Mouse (Mus musculus): ENCODE measurements at regions not wholly inside any gene's neighbourhood (a gene's known extent, or its start where the extent isn't known, plus 50 kb on each side); places are given as distances from the start of the nearest gene placed in this dataset.

- TF ChIP-seq CTCF (IDR thresholded peaks at IDR 0.05): no peak
- H3K36me3 ChIP-seq (ENCODE audit: insufficient read depth, low read length): no peaks in the 10 kb centered on the region
- no peak overlapping the region for H3K9ac ChIP-seq (replicated peaks; ENCODE audit: low read length, poor library complexity, severe bottlenecking)
- H3K27ac ChIP-seq (ENCODE audit: low read depth, low read length): no peak overlapping the region
- ATAC-seq (ENCODE audit: low FRiP score) (no peak), DNase-seq (ENCODE audit: low spot score) (no peak)
- no peak overlapping the region for H3K4me3 ChIP-seq (ENCODE audit: low read depth, low read length)
- no peak overlapping the region for H3K4me2 ChIP-seq (ENCODE audit: low read depth, low read length, poor library complexity, severe bottlenecking)
- no peaks in the 10 kb centered on the region for H3K9me3 ChIP-seq (ENCODE audit: low read length)
- WGBS: 82% methylated on average over 2 of the region's 2 CpGs
- H3K4me1 ChIP-seq (ENCODE audit: insufficient read depth, low read length): no peaks in the 10 kb centered on the region
- H3K27me3 ChIP-seq (ENCODE audit: insufficient read depth, low read length): no peaks in the 10 kb centered on the region
Observed at GRCm38 (mm10) chr13:15026601-15027000, 396.6 kb downstream of the AW209491 start.

GRCm38 (mm10) chr13:15052667-15053375 lies 410.2 kb upstream of the Gli3 start:
- Histone ChIP-seq H3K9ac (replicated peaks; ENCODE audit: low read length, poor library complexity, severe bottlenecking) (no peak overlapping the region), H3K9me3 (ENCODE audit: low read length) (no peaks in the 10 kb centered on the region), H3K27me3 (ENCODE audit: insufficient read depth, low read length) (no peaks in the 10 kb centered on the region), H3K36me3 (ENCODE audit: insufficient read depth, low read length) (no peaks in the 10 kb centered on the region), H3K4me2 (ENCODE audit: low read depth, low read length, poor library complexity, severe bottlenecking) (no peak overlapping the region), H3K4me1 (ENCODE audit: insufficient read depth, low read length) (no peaks in the 10 kb centered on the region), H3K4me3 (ENCODE audit: low read depth, low read length) (no peak overlapping the region), H3K27ac (ENCODE audit: low read depth, low read length) (no peak overlapping the region)
- ATAC-seq (ENCODE audit: low FRiP score) (peak; percentile 64; the same call in 1 of the 2 replicates), DNase-seq (ENCODE audit: low spot score) (peak; percentile 44)
- no peak for TF ChIP-seq CTCF (IDR thresholded peaks at IDR 0.05)
- WGBS: 40% methylated on average over 4 of the region's 4 CpGs

- Histone ChIP-seq H3K4me3 (ENCODE audit: low read depth, low read length) (no peak overlapping the region), H3K4me1 (ENCODE audit: insufficient read depth, low read length) (no peaks in the 10 kb centered on the region), H3K4me2 (ENCODE audit: low read depth, low read length, poor library complexity, severe bottlenecking) (no peak overlapping the region), H3K27ac (ENCODE audit: low read depth, low read length) (no peak overlapping the region), H3K36me3 (ENCODE audit: insufficient read depth, low read length) (no peaks in the 10 kb centered on the region), H3K9me3 (ENCODE audit: low read length) (no peaks in the 10 kb centered on the region), H3K9ac (replicated peaks; ENCODE audit: low read length, poor library complexity, severe bottlenecking) (no peak overlapping the region), H3K27me3 (ENCODE audit: insufficient read depth, low read length) (no peaks in the 10 kb centered on the region)
- WGBS: 91% methylated on average over 3 of the region's 3 CpGs
- ATAC-seq (ENCODE audit: low FRiP score) (no peak), DNase-seq (ENCODE audit: low spot score) (no peak)
- TF ChIP-seq CTCF (IDR thresholded peaks at IDR 0.05): no peak
Observed at GRCm38 (mm10) chr13:15054705-15055104, 408.3 kb upstream of the Gli3 start.

- 0 out of 2 replicates have a peak, but pooled peaks cover 4% of the 10 kb centered on the region for H3K9me3 ChIP-seq (ENCODE audit: low read length)
- WGBS: 82% methylated on average over 2 of the region's 2 CpGs
- no peak overlapping the region for H3K4me3 ChIP-seq (ENCODE audit: low read depth, low read length)
- no peaks in the 10 kb centered on the region for H3K36me3 ChIP-seq (ENCODE audit: insufficient read depth, low read length)
- TF ChIP-seq CTCF (IDR thresholded peaks at IDR 0.05): no peak
- ATAC-seq (ENCODE audit: low FRiP score): no peak
- no peak overlapping the region for H3K4me2 ChIP-seq (ENCODE audit: low read depth, low read length, poor library complexity, severe bottlenecking)
- H3K4me1 ChIP-seq (ENCODE audit: insufficient read depth, low read length): no peaks in the 10 kb centered on the region
- H3K9ac ChIP-seq (replicated peaks; ENCODE audit: low read length, poor library complexity, severe bottlenecking): no peak overlapping the region
- H3K27ac ChIP-seq (ENCODE audit: low read depth, low read length): no peak overlapping the region
- DNase-seq (ENCODE audit: low spot score): peak; percentile 60
- H3K27me3 ChIP-seq (ENCODE audit: insufficient read depth, low read length): no peaks in the 10 kb centered on the region
Observed at GRCm38 (mm10) chr13:15078635-15079094, 384.4 kb upstream of the Gli3 start.

- DNase-seq (ENCODE audit: low spot score) (peak; percentile 51), ATAC-seq (ENCODE audit: low FRiP score) (no peak)
- no peaks in the 10 kb centered on the region for H3K36me3 ChIP-seq (ENCODE audit: insufficient read depth, low read length)
- no peak overlapping the region for H3K27ac ChIP-seq (ENCODE audit: low read depth, low read length)
- no peaks in the 10 kb centered on the region for H3K27me3 ChIP-seq (ENCODE audit: insufficient read depth, low read length)
- no peak overlapping the region for H3K9ac ChIP-seq (replicated peaks; ENCODE audit: low read length, poor library complexity, severe bottlenecking)
- no peak overlapping the region for H3K4me2 ChIP-seq (ENCODE audit: low read depth, low read length, poor library complexity, severe bottlenecking)
- no peak overlapping the region for H3K4me3 ChIP-seq (ENCODE audit: low read depth, low read length)
- TF ChIP-seq CTCF (IDR thresholded peaks at IDR 0.05): no peak
- no peaks in the 10 kb centered on the region for H3K4me1 ChIP-seq (ENCODE audit: insufficient read depth, low read length)
- H3K9me3 ChIP-seq (ENCODE audit: low read length): 0 out of 2 replicates have a peak, but pooled peaks cover 4% of the 10 kb centered on the region
Observed at GRCm38 (mm10) chr13:15079148-15079547, 383.9 kb upstream of the Gli3 start.

GRCm38 (mm10) chr13:15082255-15082932 lies 380.6 kb upstream of the Gli3 start:
- no peak for TF ChIP-seq CTCF (IDR thresholded peaks at IDR 0.05)
- WGBS: 91% methylated on average over 2 of the region's 2 CpGs
- DNase-seq (ENCODE audit: low spot score): no peak

More at GRCm38 (mm10) chr13:15082255-15082932, 380.6 kb upstream of the Gli3 start:
- H3K9me3 ChIP-seq (ENCODE audit: low read length): 0 out of 2 replicates have a peak, but pooled peaks cover 4% of the 10 kb centered on the region
- H3K4me2 ChIP-seq (ENCODE audit: low read depth, low read length, poor library complexity, severe bottlenecking): no peak overlapping the region
- no peaks in the 10 kb centered on the region for H3K27me3 ChIP-seq (ENCODE audit: insufficient read depth, low read length)
- no peaks in the 10 kb centered on the region for H3K36me3 ChIP-seq (ENCODE audit: insufficient read depth, low read length)
- H3K4me3 ChIP-seq (ENCODE audit: low read depth, low read length): no peak overlapping the region
- ATAC-seq (ENCODE audit: low FRiP score): no peak
- no peaks in the 10 kb centered on the region for H3K4me1 ChIP-seq (ENCODE audit: insufficient read depth, low read length)
- H3K27ac ChIP-seq (ENCODE audit: low read depth, low read length): no peak overlapping the region
- H3K9ac ChIP-seq (replicated peaks; ENCODE audit: low read length, poor library complexity, severe bottlenecking): no peak overlapping the region
